Mouse (Mus musculus): ENCODE data around the gene Dcaf17. TPM values are rescaled to one million over a fixed set of nuclear protein-coding genes. Genes with fewer than 3 reads are reported as not detected.

Dcaf17 gene
- total RNA-seq, 2 experiments from 2014 or later, result 4.2 to 5.1 TPM

DNA sequence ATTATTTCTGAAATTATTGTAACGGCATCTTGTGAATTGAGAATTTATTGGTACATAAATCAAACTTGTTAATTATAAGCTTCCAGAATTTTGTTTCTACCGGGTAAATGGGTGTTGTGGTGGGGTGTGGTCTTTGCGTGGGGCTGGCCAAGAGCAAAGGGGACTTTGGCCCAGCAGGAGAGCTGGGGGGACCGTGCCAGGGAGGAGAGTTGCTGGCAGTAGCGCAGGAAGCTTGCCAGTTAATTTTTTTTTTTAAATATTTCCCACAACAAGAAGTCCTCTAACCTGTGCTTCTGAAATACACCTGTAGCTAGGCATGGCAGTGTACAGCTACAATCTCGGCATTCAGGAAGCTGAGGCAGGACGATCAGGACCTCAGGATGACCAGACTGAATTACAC is 4.6 kb upstream of the Dcaf17 start:
- DNase-seq (ENCODE audit: low spot score), result no peak

DNA sequence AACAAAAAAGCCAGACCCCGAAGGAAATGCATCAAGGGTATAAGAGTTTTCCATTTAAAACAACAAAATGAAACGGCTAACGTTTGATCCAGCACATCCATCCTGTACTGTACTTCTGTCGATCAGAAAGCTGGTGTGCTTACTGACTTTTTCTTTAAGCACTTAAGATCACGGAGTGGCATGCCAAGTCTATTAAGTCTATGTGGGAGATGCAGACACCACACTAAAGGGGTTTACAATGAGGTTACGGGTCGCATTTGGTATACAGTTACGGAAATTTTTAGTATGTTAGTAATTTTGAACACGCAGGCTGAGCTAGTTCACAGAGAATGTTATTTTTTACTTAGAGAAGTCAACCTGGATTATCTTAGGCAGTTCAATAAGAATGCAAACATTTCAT is 412 bp upstream of the Dcaf17 start:
- DNase-seq (ENCODE audit: low spot score), result no peak

- no peak for DNase-seq (ENCODE audit: low spot score)
Measured at GRCm38 (mm10) chr2:71056115-71056835, 1.1 kb downstream of the Dcaf17 start.

- DNase-seq (ENCODE audit: low spot score), result no peak
Measured at GRCm38 (mm10) chr2:71071601-71072000, 16.5 kb downstream of the Dcaf17 start.

GRCm38 (mm10) chr2:71073330-71073729 is 18.2 kb downstream of the Dcaf17 start:
- no peak for DNase-seq (ENCODE audit: low spot score)

GRCm38 (mm10) chr2:71073828-71074227 is 18.7 kb downstream of the Dcaf17 start:
- no peak for DNase-seq (ENCODE audit: low spot score)

DNA sequence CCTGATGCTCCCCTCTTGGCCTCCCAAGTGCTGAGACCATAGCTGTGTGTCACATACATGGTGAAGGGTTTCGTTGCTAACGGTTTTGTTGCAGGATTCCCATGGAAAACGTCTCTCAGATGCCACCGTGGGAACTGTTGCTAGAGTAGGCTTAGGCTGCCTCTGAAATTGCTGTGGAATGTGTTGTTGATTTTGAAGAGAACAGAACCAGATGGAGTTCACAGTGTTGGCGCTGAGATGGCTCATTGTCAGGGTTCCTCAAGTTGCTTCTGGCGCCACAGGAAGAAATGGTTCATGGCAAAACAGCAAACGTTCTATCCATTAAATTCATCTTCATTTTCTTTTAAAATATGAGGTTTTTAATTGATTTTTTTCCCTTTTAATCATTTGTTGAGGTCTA is 27.3 kb downstream of the Dcaf17 start:
- no peak for DNase-seq (ENCODE audit: low spot score)

DNA sequence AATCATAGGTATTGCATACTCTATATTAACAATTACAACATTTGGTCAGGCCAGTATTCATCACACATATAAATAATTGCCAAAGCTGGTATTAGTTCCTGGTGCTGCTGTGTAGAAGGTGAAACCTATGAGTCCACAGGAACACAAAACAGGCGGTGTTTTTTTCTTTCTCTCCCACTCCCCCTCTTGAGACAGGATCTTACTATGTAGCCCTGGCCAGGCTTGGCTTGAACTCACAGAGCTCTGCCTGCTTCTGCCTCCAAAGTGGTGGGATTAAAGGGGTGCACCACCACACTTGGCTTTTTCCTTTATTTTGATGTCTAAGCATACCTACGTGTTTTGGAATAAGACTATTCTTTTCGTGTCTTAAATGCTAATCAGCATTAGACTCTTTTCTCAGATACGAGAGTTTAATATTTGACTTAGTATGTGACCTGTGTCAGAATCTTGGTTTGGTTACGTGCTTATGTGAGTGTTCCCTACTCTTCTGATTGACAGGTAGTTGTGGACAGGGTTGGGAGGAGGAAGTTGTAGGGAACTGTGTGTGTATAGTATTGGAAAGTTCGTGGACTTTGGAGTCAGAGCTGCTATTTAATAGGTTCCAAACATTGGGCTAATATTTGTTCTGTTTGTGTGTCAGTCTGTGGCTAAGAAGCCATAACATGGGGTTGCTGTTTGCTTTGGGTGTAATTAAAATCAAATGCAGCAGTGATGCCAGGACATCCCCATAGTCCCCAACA is 28.5 kb downstream of the Dcaf17 start:
- DNase-seq (ENCODE audit: low spot score), result no peak

DNA sequence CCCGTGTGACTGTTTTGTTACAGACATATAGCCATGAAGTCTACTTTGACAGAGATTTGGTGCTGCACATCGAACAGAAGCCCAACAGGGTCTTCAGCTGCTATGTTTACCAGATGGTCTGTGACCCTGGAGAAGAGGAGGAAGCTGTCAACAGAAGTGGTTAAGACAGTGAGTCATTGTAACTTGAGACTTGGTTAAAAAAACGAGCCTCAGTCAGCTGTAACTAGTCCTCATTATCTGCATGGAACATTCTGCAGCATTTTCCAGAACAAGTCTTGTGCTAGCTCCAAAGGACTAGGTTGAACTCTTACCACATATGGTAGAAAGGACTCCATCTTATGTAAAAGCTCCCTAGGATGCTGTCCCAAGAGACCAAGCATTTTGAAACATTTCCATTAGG is 34.6 kb downstream of the Dcaf17 start:
- DNase-seq (ENCODE audit: low spot score), result no peak

DNA sequence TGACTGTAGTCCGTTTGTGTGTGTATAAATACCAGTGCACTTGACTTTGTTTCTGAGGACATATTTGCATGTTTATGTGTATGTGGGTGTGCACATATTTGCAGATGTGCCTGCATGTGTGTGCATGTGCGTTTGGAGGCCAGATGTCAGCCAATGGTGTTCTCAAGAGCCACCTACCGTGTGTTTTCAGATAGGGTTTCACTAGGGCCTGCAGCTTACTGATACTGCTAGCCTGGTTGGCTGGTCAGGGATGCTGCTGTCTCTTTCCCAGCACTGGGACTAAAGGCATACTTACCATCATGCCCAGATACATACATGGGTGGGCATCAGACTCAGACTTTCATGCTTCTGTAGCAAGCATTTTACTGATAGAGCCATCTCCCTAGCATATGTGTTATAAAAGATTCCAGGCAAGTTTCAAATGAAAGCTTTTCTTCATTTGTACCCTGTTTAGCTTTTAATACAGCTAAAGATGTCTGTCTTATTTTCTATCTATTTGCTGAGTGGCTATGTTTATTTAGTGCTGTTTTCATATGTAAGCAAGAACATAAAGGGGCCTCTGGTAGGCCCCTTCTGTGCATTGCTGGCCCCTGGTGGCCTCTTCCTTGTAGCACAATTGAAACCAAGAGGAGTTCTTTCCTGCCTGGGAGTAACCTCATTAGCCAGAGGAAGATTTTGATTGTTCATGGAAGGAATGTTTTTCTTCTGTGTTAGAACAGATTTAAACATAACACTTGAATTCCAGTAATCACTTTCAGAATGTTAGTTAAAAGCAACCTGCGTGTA is 35.7 kb downstream of the Dcaf17 start:
- no peak for DNase-seq (ENCODE audit: low spot score)

- DNase-seq (ENCODE audit: low spot score), result no peak
Measured at GRCm38 (mm10) chr2:71096170-71096569, 41.0 kb downstream of the Dcaf17 start.

DNA sequence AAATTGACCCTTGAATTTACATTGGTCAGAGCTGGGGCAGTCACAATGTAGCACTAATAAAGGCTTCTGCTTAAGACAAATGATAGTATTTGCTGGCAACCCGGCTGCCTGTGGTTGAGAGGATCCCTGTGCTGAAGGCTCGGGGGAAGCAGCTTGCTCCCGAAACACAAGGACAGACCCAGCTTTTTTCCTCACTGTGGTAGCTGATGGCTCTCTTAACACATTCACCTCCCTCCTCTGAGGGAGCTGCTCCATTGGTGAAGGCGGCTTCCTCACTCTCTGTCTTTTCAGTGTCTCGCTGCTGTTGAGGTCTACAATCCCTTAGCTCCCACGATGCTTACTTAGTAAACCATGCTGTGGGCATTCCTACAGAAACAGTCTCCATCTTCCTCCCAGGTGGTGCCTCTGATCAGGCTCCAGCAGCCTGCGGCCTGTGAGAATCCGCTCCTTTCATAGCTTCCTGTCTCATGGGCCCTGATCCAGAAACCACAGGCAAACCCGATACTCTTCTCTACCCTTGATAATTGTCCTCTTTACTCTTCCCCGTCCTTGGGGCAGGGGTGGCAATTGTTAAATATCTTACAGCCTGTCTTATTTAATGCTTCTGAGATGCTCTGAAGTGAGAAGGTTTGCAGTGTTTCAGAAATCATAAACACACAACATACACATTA is 47.6 kb downstream of the Dcaf17 start:
- DNase-seq (ENCODE audit: low spot score), result no peak

DNA sequence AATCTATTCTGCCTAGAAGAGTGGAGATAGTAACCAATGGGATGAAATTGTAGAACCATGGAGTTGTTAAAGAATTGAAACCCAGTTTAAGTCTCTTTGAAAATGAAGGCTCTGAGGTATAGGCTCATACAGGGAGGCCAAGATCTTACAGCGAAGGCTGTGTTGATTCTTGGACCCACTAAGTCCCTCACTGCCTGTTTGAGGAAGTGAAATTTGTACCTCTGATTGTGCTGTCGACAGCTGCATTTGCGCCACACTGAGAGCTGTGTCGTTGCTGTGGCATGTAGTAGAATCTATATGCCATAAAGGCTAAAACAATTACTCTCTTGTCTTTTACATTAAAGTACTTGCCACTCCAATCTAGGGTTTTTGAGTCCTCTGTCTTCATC is 48.2 kb downstream of the Dcaf17 start:
- DNase-seq (ENCODE audit: low spot score), result no peak

GRCm38 (mm10) chr2:71104696-71105095 is 49.6 kb downstream of the Dcaf17 start:
- no peak for DNase-seq (ENCODE audit: low spot score)

GRCm38 (mm10) chr2:71105469-71106215 is 50.5 kb downstream of the Dcaf17 start:
- no peak for DNase-seq (ENCODE audit: low spot score)

DNA sequence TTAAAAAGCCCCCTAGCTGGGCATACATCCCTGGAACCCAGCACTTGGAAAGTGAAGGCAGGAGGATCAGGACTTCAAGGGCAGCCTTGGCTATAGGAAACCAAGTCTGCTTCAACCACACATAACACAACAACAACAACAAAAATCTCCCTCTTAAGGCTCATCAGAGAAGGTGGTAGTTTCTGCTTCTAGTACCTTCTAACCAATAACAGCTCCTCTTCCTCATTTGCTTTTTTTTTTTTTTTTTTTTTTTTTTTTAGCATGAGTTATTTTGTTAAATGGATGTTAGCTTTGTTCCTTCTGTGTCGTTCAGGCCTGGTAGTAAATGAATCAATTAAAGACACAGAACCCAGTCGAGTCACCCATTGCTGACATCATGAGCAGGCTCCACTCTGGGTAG is 52.1 kb downstream of the Dcaf17 start:
- no peak for DNase-seq (ENCODE audit: low spot score)

GRCm38 (mm10) chr2:71108541-71108940 is 53.4 kb downstream of the Dcaf17 start:
- DNase-seq (ENCODE audit: low spot score), result no peak

- no peak for DNase-seq (ENCODE audit: low spot score)
Measured at GRCm38 (mm10) chr2:71113489-71114171, 58.5 kb downstream of the Dcaf17 start.

DNA sequence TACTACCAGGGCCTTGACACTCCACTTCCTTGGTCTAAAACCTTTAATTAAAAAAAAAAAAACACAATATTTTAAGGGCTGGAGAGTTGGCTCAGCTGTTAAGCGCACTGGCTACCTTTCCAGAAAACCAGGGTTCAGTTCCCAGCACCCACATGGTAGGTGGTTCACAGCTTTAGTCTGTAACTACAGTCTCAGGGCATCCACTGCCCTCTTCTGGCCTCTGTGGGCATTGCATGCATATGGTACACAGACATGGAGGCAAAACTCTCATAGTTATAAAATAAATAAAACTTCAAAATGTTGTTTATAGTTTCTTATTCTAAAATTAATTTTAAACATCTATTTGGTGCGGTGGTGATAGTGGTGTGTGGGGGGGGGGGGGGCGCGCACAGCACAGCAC is 61.0 kb downstream of the Dcaf17 start:
- no peak for DNase-seq (ENCODE audit: low spot score)
